14 mouse cellular contexts compared by ENCODE assay signal in the genomic region with DNA sequence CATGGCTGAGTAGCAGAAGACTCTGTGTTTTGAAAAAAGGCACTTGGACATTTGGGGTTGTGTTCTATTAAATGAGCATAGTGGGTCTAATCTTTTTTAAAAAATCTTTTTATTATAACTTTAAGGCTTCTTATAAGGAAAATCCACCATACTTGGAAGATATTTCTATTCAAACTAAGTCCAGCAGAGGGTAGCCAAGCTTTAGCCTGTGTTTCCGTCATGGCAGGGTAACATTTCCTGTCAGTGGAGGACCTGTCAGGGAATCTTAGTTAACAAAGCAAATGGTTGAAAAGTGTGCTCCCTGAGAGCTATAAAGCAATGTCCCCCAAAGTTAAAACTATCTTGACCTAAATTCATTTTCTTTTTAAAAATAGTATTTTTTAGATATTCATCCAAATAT. TPM values are rescaled to one million over a fixed set of nuclear protein-coding genes. Genes with fewer than 3 reads are reported as not detected.
A peak's percentile ranks its signal among the peaks of the same experiment; 100 is the strongest.
DNase-seq lines count a peak whose midpoint lies in the region; ATAC-seq and TF ChIP-seq lines count a peak whose summit lies in the region.
"Had no signal": no experiment of that assay in that cellular context is flagged by ENCODE, and none has a peak within 500 bp of the region (broad histone marks: within the 10 kb centered on the region; RNA-seq: fewer than 3 reads in every experiment).

No protein-coding gene starts in this region.

- no peak overlapping the region for H3K4me3 ChIP-seq in kidney, postnatal 0 days (replicated peaks; ENCODE audit: low read depth, low read length)
- H3K4me3 ChIP-seq in spleen, adult 2 months (ENCODE audit: extremely low read depth, insufficient read depth, insufficient read length) = no peak overlapping the region
- H3K4me3 ChIP-seq: lung, embryonic 15.5 days had no signal

- H3K9me3 ChIP-seq in kidney, postnatal 0 days (replicated peaks; ENCODE audit: low read length) = no peaks in the 10 kb centered on the region
- H3K9me3 ChIP-seq: lung, embryonic 15.5 days had no signal

- H3K4me1 ChIP-seq in kidney, postnatal 0 days (replicated peaks; ENCODE audit: insufficient read depth, low read length) = no peaks in the 10 kb centered on the region
- no peaks in the 10 kb centered on the region for H3K4me1 ChIP-seq in spleen, adult 2 months (ENCODE audit: control insufficient read depth, insufficient read depth, insufficient read length)
- H3K4me1 ChIP-seq: lung, embryonic 15.5 days had no signal

- no peak for TF ChIP-seq POLR2A in spleen, adult 2 months (IDR thresholded peaks at IDR 0.05; ENCODE audit: low read depth, low read length)

- WGBS in kidney, postnatal 0 days = 22% methylated on average over 1 of the region's 1 CpGs
- 27% methylated on average over 1 of the region's 1 CpGs for WGBS in spleen, adult 2 months

- ATAC-seq in kidney, postnatal 0 days (replicated peaks; ENCODE audit: low FRiP score, low read depth) = no peak

- H3K4me2 ChIP-seq in kidney, postnatal 0 days (ENCODE audit: low read length) = no peak overlapping the region
- H3K4me2 ChIP-seq: lung, embryonic 15.5 days had no signal

- H3K27ac ChIP-seq in kidney, postnatal 0 days = no peak overlapping the region
- H3K27ac ChIP-seq in spleen, adult 2 months (ENCODE audit: insufficient read depth, low read length) = no peak overlapping the region
- H3K27ac ChIP-seq: lung, embryonic 15.5 days had no signal

- H3K36me3 ChIP-seq in kidney, postnatal 0 days (ENCODE audit: insufficient read depth, low read length) = no peaks in the 10 kb centered on the region
- H3K36me3 ChIP-seq in spleen, adult 2 months (ENCODE audit: control insufficient read depth, insufficient read depth, low read length) = no peaks in the 10 kb centered on the region
- H3K36me3 ChIP-seq: lung, embryonic 15.5 days had no signal

- TF ChIP-seq CTCF in kidney, postnatal 0 days (IDR thresholded peaks at IDR 0.05; ENCODE audit: low read depth) = peak; percentile 78
- peak; percentile 2; the same call in 1 of the 2 replicates for TF ChIP-seq CTCF in spleen, adult 2 months (IDR thresholded peaks at IDR 0.05; ENCODE audit: extremely low read depth, insufficient read depth, insufficient read length, insufficient replicate concordance)

- no peaks in the 10 kb centered on the region for H3K27me3 ChIP-seq in kidney, postnatal 0 days (ENCODE audit: insufficient read depth, low read length)
- no peaks in the 10 kb centered on the region for H3K27me3 ChIP-seq in spleen, adult 2 months (ENCODE audit: control insufficient read depth, insufficient read depth, low read length)
- H3K27me3 ChIP-seq: lung, embryonic 15.5 days had no signal

- no peak overlapping the region for H3K9ac ChIP-seq in kidney, postnatal 0 days (ENCODE audit: low read depth, low read length)
- H3K9ac ChIP-seq: lung, embryonic 15.5 days had no signal

- peak; percentile 44 for DNase-seq in embryo, embryonic 10 days (ENCODE audit: low spot score)
- DNase-seq in embryo, embryonic 9.5 days (ENCODE audit: extremely low spot score) = no peak
- peak; percentile 72 for DNase-seq in kidney, postnatal 0 days (ENCODE audit: low spot score)
- no peak for DNase-seq in kidney, adult 11 months
- no peak for DNase-seq in spleen, adult 2 months (ENCODE audit: low read depth in 1 of 2, low spot score in 2 of 2)
- DNase-seq in spleen, adult 12 weeks (ENCODE audit: low spot score) = no peak
- DNase-seq in left cerebral cortex, adult 11 months (ENCODE audit: low spot score) = no peak
- DNase-seq in urinary bladder, adult 18-20 months (ENCODE audit: low spot score in 2 of 2) = no peak
- DNase-seq: B cell, adult 2 months; cerebellum, adult 9-11 months; heart, postnatal 4 days; kidney, postnatal 14 days; right cerebral cortex, postnatal 4 days had no signal

RNA-seq across cellular contexts. Expression of a gene that starts 4.1 kb away (rescaled TPM):
- 61.1 and 64.8 TPM in 2 replicates for polyA plus RNA-seq in kidney, postnatal 0 days (2015; fragmentation: Nextera tagmentation; extraction: Ambion mirVana)
- 14.9 and 22.5 TPM in 2 replicates for polyA plus RNA-seq in spleen, adult 2 months (2012; rRNA removed)

RNA-seq across cellular contexts. Expression of a gene that starts 22.7 kb away (rescaled TPM):
- 2.2 and 3.0 TPM in 2 replicates for polyA plus RNA-seq in kidney, postnatal 0 days (2015; fragmentation: Nextera tagmentation; extraction: Ambion mirVana)
- polyA plus RNA-seq in spleen, adult 2 months (2012; rRNA removed) = 4.0 and 4.9 TPM in 2 replicates

Comparison
In these comparisons a context has a peak if more than half of its experiments do, and no peak if none do; other contexts are left out.
1. DNase-seq: peak in embryo, embryonic 10 days (single experiment) and kidney, postnatal 0 days (single experiment); none in embryo, embryonic 9.5 days (single experiment), kidney, adult 11 months (single experiment), spleen, adult 2 months (0 of 2), spleen, adult 12 weeks (single experiment), left cerebral cortex, adult 11 months (single experiment) and urinary bladder, adult 18-20 months (0 of 2).